Mouse (Mus musculus): ENCODE measurements around the gene Tomt. TPM values are rescaled to one million over a fixed set of nuclear protein-coding genes. Genes with fewer than 3 reads are reported as not detected.
"Not testable (repeated sequence)": the region's sequence is repeated elsewhere in the genome, so short reads cannot be mapped to it uniquely, and the experiment has no call there.

The Tomt gene
- polyA plus RNA-seq, 1 experiment from 2014 or later, result 0.10 TPM

- no peak for ATAC-seq (replicated peaks; ENCODE audit: insufficient number of reproducible peaks, low FRiP score, low TSS enrichment)
- H3K36me3 ChIP-seq (ENCODE audit: control insufficient read depth, insufficient read depth, low read length), result peaks cover 2% of the 10 kb centered on the region; the same call in 1 of the 2 replicates
- WGBS (ENCODE audit: insufficient replicate concordance), result 92% methylated on average over 4 of the region's 4 CpGs
- H3K27ac ChIP-seq (ENCODE audit: low read depth, low read length), result no peak overlapping the region
- H3K27me3 ChIP-seq (ENCODE audit: control insufficient read depth, insufficient read depth, low read length), result no peaks in the 10 kb centered on the region
- no peak overlapping the region for H3K9ac ChIP-seq (ENCODE audit: low read depth, low read length)
- H3K9me3 ChIP-seq (replicated peaks; ENCODE audit: control insufficient read depth, low read length), result no peaks in the 10 kb centered on the region
- no peak overlapping the region for H3K4me3 ChIP-seq (ENCODE audit: low read depth, low read length)
- peaks cover 4% of the 10 kb centered on the region; the same call in 1 of the 2 replicates for H3K4me1 ChIP-seq (ENCODE audit: control insufficient read depth, insufficient read depth, low read length)
- no peak overlapping the region for H3K4me2 ChIP-seq
Observed at GRCm38 (mm10) chr7:101937569-101937968, 31.4 kb upstream of the Tomt start.

DNA sequence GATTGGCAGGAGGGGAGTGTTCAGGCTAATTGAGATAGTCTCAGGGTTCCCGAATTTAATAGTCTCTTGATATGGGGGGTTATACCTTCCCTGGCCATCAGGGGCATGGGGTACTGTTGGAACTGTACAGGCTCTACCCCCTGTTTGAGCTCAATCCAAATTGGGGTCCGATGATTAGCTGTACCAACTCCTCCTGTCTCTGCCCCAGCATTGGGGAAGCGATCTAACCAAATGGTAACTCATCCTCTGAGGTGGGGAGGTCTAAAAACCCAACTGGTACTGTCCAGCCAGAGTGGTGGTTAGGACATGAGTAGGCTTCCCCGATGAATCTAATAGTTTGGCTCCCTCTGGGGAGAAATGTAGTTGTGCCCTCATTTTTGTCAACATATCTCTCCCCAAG, 30.8 kb upstream of the Tomt start:
- H3K9ac ChIP-seq (ENCODE audit: low read depth, low read length), result no peak overlapping the region
- H3K4me2 ChIP-seq, result no peak overlapping the region
- WGBS (ENCODE audit: insufficient replicate concordance), result 94% methylated on average over 4 of the region's 4 CpGs
- ATAC-seq (replicated peaks; ENCODE audit: insufficient number of reproducible peaks, low FRiP score, low TSS enrichment), result no peak
- no peaks in the 10 kb centered on the region for H3K27me3 ChIP-seq (ENCODE audit: control insufficient read depth, insufficient read depth, low read length)
- H3K9me3 ChIP-seq (replicated peaks; ENCODE audit: control insufficient read depth, low read length), result no peaks in the 10 kb centered on the region
- H3K4me3 ChIP-seq (ENCODE audit: low read depth, low read length), result no peak overlapping the region
- H3K27ac ChIP-seq (ENCODE audit: low read depth, low read length), result no peak overlapping the region
- peaks cover 2% of the 10 kb centered on the region; the same call in 1 of the 2 replicates for H3K36me3 ChIP-seq (ENCODE audit: control insufficient read depth, insufficient read depth, low read length)
- H3K4me1 ChIP-seq (ENCODE audit: control insufficient read depth, insufficient read depth, low read length), result peaks cover 4% of the 10 kb centered on the region; the same call in 1 of the 2 replicates

DNA sequence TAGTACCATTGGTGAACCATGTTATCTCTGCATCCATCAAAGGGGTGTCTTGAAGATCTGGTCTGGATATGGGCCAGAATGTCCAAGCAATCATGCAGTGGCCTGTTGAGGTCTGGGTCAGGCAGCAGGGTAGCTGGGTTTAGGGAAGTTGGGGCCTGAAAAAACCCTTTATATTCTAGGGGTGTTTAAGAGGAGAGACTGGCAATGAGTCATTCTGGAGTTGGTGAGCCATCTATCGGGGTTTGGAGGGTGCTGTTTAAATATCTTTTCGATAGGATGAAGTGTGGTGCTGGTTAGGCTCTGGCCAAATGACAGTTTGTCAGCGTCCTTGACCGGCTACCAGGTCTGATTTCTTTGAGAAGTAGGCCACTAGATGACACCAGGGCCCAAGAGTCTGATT, 29.8 kb upstream of the Tomt start:
- H3K9ac ChIP-seq (ENCODE audit: low read depth, low read length), result no peak overlapping the region
- H3K4me1 ChIP-seq (ENCODE audit: control insufficient read depth, insufficient read depth, low read length), result peaks cover 4% of the 10 kb centered on the region; the same call in 1 of the 2 replicates
- peak overlapping the region; percentile 14; the same call in 1 of the 2 replicates for H3K4me2 ChIP-seq
- H3K27ac ChIP-seq (ENCODE audit: low read depth, low read length), result no peak overlapping the region
- H3K27me3 ChIP-seq (ENCODE audit: control insufficient read depth, insufficient read depth, low read length), result no peaks in the 10 kb centered on the region
- no peaks in the 10 kb centered on the region for H3K9me3 ChIP-seq (replicated peaks; ENCODE audit: control insufficient read depth, low read length)
- H3K4me3 ChIP-seq (ENCODE audit: low read depth, low read length), result no peak overlapping the region
- no peak for ATAC-seq (replicated peaks; ENCODE audit: insufficient number of reproducible peaks, low FRiP score, low TSS enrichment)
- WGBS (ENCODE audit: insufficient replicate concordance), result 90% methylated on average over 4 of the region's 4 CpGs
- peaks cover 2% of the 10 kb centered on the region; the same call in 1 of the 2 replicates for H3K36me3 ChIP-seq (ENCODE audit: control insufficient read depth, insufficient read depth, low read length)

DNA sequence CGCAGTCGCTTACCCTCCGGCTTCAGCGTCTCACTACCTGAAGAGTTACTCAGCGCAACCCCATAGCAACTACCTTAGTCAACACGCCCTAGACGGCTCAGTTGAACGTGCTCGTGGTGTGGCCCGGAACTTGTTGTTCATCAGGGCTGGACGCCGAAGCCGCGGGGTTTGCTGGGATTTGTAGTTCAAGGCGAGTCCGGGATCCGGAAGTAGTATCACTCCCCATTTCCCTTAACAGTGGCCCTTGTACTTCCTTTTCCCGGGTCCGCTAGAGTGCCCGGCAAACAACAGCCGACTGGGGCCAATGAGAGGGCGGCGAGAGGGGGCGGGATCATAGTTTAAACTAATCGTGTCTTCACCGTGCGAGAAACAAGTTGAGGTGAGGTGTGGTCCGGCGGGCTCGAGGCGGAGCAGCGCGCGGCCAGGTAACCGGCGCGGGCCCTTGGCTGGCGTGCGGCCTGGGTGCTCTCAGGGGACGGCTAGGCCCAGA, 27.6 kb upstream of the Tomt start, which contains the start of the genes Lrrc51 and Numa1:
Gene Lrrc51, minus strand, starts transcription at position 145 of the 490 bp plus-strand sequence.
Gene Numa1, plus strand, starts transcription at position 361 of the 490 bp plus-strand sequence.
- H3K4me1 ChIP-seq (ENCODE audit: control insufficient read depth, insufficient read depth, low read length), result peaks cover 4% of the 10 kb centered on the region; the same call in 1 of the 2 replicates
- ATAC-seq (replicated peaks; ENCODE audit: insufficient number of reproducible peaks, low FRiP score, low TSS enrichment), result peak; percentile 95
- H3K27me3 ChIP-seq (ENCODE audit: control insufficient read depth, insufficient read depth, low read length), result no peaks in the 10 kb centered on the region
- no peaks in the 10 kb centered on the region for H3K9me3 ChIP-seq (replicated peaks; ENCODE audit: control insufficient read depth, low read length)
- H3K4me3 ChIP-seq (ENCODE audit: low read depth, low read length), result peak within 1 kb of the TSS; percentile 92
- peak within 1 kb of the TSS; percentile 76 for H3K27ac ChIP-seq (ENCODE audit: low read depth, low read length)
- H3K36me3 ChIP-seq (ENCODE audit: control insufficient read depth, insufficient read depth, low read length), result peaks cover 2% of the 10 kb centered on the region; the same call in 1 of the 2 replicates
- H3K9ac ChIP-seq (ENCODE audit: low read depth, low read length), result peak within 1 kb of the TSS; percentile 91
- H3K4me2 ChIP-seq, result peak within 1 kb of the TSS; percentile 68
- under 1% methylated on average over 40 of the region's 40 CpGs for WGBS (ENCODE audit: insufficient replicate concordance)

DNA sequence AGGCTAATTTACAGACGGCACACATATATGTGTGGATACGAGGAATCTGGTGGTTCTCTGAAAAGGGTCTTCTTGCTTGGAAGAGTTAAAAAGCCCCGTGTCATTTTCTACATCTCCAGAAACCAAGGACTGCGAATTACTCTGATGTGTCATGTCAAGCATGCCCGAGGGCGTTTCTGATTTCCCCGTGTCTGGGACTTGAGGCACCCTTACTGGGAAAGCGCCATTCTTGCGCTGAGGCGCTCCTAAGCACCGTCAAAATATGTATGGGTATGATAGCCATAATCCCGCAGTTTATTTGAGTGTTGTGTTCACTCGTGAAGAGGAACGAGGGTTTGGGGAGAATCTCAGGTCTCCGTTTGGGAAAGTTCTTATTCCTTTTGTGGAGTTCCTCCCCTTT, 27.1 kb upstream of the Tomt start:
- Histone ChIP-seq H3K9ac (ENCODE audit: low read depth, low read length) (peak overlapping the region; percentile 91), H3K4me3 (ENCODE audit: low read depth, low read length) (peak overlapping the region; percentile 92), H3K27ac (ENCODE audit: low read depth, low read length) (peak overlapping the region; percentile 70), H3K4me2 (peak overlapping the region; percentile 68), H3K9me3 (replicated peaks; ENCODE audit: control insufficient read depth, low read length) (no peaks in the 10 kb centered on the region), H3K27me3 (ENCODE audit: control insufficient read depth, insufficient read depth, low read length) (no peaks in the 10 kb centered on the region), H3K4me1 (ENCODE audit: control insufficient read depth, insufficient read depth, low read length) (peaks cover 4% of the 10 kb centered on the region; the same call in 1 of the 2 replicates), H3K36me3 (ENCODE audit: control insufficient read depth, insufficient read depth, low read length) (no peaks in the 10 kb centered on the region)
- ATAC-seq (replicated peaks; ENCODE audit: insufficient number of reproducible peaks, low FRiP score, low TSS enrichment), result no peak
- WGBS (ENCODE audit: insufficient replicate concordance), result 6% methylated on average over 15 of the region's 15 CpGs

DNA sequence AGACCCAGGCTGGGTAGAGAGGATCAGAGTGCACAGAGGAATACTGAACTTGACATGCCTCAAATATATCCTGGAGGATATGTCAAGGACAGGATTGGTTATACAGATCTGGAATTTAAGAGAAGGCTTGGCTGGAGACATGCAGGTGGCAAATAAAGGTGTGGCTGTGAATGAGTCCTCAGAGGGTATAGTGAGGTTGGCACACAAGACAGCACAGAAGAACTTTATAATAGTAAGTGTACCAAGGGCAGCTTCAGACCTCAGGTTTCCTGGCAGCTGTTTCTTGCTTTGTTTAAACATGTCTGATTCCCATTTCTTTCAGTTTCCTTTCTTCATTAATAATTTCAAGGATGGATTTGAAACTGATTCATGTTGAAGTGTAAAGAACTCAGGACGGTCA, 26.4 kb upstream of the Tomt start:
- peak overlapping the region; percentile 68 for H3K4me2 ChIP-seq
- no peak for ATAC-seq (replicated peaks; ENCODE audit: insufficient number of reproducible peaks, low FRiP score, low TSS enrichment)

DNA sequence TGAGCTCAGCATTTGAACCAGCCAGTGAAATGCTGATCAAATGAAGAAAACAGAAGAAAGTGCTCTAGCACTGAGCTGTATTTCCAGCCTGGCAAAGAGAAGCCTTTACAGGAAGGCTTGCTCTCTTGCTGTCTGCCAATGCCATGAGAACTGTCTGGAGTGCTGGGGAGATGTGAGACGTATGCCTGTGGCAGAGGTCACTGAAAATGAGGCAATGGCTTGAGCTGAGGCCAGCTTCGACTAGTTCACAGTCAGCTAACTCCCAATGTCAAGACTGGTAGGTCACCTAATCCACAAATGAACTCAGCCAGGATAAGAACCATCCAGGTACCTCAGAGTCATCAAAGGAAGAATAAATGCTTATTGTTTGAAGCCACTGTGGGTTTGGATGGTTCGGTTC, 21.9 kb upstream of the Tomt start:
- Histone ChIP-seq H3K9me3 (replicated peaks; ENCODE audit: control insufficient read depth, low read length) (no peaks in the 10 kb centered on the region), H3K9ac (ENCODE audit: low read depth, low read length) (no peak overlapping the region), H3K4me3 (ENCODE audit: low read depth, low read length) (no peak overlapping the region), H3K27ac (ENCODE audit: low read depth, low read length) (no peak overlapping the region), H3K36me3 (ENCODE audit: control insufficient read depth, insufficient read depth, low read length) (no peaks in the 10 kb centered on the region), H3K27me3 (ENCODE audit: control insufficient read depth, insufficient read depth, low read length) (no peaks in the 10 kb centered on the region), H3K4me2 (no peak overlapping the region), H3K4me1 (ENCODE audit: control insufficient read depth, insufficient read depth, low read length) (no peaks in the 10 kb centered on the region; the same call in 1 of the 2 replicates)
- no peak for ATAC-seq (replicated peaks; ENCODE audit: insufficient number of reproducible peaks, low FRiP score, low TSS enrichment)
- 75% methylated on average over 3 of the region's 3 CpGs for WGBS (ENCODE audit: insufficient replicate concordance)

More for the DNA sequence above, 26.4 kb upstream of the Tomt start:
- Histone ChIP-seq H3K4me1 (ENCODE audit: control insufficient read depth, insufficient read depth, low read length) (peaks cover 4% of the 10 kb centered on the region; the same call in 1 of the 2 replicates), H3K36me3 (ENCODE audit: control insufficient read depth, insufficient read depth, low read length) (no peaks in the 10 kb centered on the region), H3K9me3 (replicated peaks; ENCODE audit: control insufficient read depth, low read length) (no peaks in the 10 kb centered on the region), H3K4me3 (ENCODE audit: low read depth, low read length) (peak overlapping the region; percentile 8; the same call in 1 of the 2 replicates), H3K27ac (ENCODE audit: low read depth, low read length) (no peak overlapping the region), H3K9ac (ENCODE audit: low read depth, low read length) (no peak overlapping the region), H3K27me3 (ENCODE audit: control insufficient read depth, insufficient read depth, low read length) (no peaks in the 10 kb centered on the region)
- WGBS (ENCODE audit: insufficient replicate concordance), result 88% methylated on average over 1 of the region's 1 CpGs

DNA sequence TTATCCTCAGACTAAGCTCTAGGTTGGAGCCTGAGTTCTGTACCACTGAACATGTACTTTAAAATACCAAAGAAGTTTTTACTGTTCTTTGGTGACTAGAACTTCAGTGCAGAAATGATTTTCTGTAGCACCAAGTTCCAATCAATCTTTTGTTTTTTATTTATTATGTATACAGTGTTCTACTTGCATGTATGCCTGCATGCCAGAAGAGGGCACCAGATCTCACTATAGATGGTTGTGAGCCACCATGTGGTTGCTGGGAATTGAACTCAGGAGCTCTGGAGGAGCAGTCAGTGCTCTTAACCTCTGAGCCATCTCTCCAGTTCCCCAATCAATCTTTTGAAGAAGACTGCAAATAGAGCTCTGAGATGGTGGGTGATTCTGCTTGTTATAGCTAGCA, 19.7 kb upstream of the Tomt start:
- H3K4me2 ChIP-seq; H3K27ac ChIP-seq (ENCODE audit: low read depth, low read length); H3K9me3 ChIP-seq (replicated peaks; ENCODE audit: control insufficient read depth, low read length); H3K36me3 ChIP-seq (ENCODE audit: control insufficient read depth, insufficient read depth, low read length); H3K9ac ChIP-seq (ENCODE audit: low read depth, low read length); ATAC-seq (replicated peaks; ENCODE audit: insufficient number of reproducible peaks, low FRiP score, low TSS enrichment); H3K27me3 ChIP-seq (ENCODE audit: control insufficient read depth, insufficient read depth, low read length); H3K4me1 ChIP-seq (ENCODE audit: control insufficient read depth, insufficient read depth, low read length); H3K4me3 ChIP-seq (ENCODE audit: low read depth, low read length): not testable (repeated sequence)

- Histone ChIP-seq H3K4me2 (no peak overlapping the region), H3K4me1 (ENCODE audit: control insufficient read depth, insufficient read depth, low read length) (no peaks in the 10 kb centered on the region), H3K4me3 (ENCODE audit: low read depth, low read length) (no peak overlapping the region), H3K9me3 (replicated peaks; ENCODE audit: control insufficient read depth, low read length) (no peaks in the 10 kb centered on the region), H3K36me3 (ENCODE audit: control insufficient read depth, insufficient read depth, low read length) (peaks cover 5% of the 10 kb centered on the region), H3K27ac (ENCODE audit: low read depth, low read length) (no peak overlapping the region), H3K27me3 (ENCODE audit: control insufficient read depth, insufficient read depth, low read length) (no peaks in the 10 kb centered on the region), H3K9ac (ENCODE audit: low read depth, low read length) (no peak overlapping the region)
- 0 out of 2 replicates have a peak, but pooled peaks have one; percentile 52 for ATAC-seq (replicated peaks; ENCODE audit: insufficient number of reproducible peaks, low FRiP score, low TSS enrichment)
- WGBS (ENCODE audit: insufficient replicate concordance), result 15% methylated on average over 1 of the region's 1 CpGs
Observed at GRCm38 (mm10) chr7:101918071-101918470, 11.9 kb upstream of the Tomt start.

Measured in heart, embryonic 11.5 days (tissue).